Mouse (Mus musculus): ENCODE measurements around the gene Mnx1.

The Mnx1 gene

DNA sequence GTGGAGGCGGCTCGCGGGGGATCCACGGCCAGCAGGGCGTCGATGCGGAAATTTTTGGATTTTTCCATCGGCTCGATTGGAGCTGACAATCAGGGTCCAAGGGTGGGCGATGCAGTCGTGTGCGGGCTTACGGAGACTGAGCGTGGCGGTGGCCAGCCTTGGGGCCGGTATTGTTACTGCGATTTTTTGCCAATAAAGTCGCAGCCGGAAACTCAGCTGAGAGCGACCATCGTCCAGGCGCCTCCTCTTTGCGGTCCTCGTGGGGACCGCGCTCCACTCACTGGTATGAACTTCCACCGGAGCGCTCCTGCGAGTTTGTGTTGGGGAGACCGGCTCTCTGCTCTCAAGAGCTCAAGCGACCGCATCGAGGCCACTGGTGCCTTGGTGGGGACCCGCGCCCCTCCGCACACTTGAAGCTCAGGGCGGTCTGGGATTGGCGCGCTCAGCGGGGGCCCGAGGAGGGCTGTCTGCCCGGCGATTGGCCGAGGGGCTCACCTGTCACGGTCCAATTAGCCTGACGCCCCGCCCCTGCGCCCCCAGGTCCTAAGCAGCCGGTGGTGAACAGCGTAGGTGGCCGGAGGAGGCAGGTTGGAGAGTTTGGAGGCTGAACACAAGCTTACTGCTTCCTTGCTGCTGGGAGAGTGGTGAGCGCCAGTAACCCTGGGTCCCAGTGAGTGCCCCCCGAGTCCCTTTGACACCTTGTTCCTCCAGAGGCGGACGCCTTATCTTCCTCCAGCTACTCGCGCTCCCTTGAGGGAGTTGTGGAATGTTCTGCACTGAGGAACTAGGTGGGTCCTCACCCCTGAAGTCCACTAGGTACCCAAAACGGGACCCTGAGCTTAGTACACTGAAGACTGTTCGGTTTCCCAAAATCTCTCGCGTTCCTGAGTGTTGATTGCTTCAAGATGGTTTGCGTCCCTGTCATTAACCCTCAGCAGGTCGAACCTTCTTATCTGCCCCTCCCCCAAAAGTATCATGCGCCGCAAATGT is at the start of gene Mnx1:
Gene Mnx1 (minus strand): TSS at position 263 of the 990 bp plus-strand sequence.
- DNase-seq: no peak

DNA sequence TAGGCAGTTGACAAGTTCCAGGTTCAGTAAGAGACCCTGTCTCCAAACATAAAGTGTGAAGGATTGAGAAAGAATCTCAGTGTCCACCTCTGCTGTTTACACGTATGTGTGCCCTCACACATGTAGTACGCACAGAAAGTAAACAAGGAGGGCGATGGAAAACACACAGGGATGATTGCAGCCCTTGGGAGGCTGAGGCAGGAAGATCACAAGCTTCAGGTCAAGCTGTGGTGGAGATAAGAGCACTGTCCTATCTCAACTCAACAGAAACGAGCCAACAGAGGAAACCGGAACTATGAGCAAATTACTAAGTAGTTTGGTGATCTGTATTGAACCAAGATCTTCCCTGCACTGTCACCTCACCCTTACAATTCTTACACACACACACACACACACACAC is 38.2 kb upstream of the Mnx1 start:
- DNase-seq: no peak

DNA sequence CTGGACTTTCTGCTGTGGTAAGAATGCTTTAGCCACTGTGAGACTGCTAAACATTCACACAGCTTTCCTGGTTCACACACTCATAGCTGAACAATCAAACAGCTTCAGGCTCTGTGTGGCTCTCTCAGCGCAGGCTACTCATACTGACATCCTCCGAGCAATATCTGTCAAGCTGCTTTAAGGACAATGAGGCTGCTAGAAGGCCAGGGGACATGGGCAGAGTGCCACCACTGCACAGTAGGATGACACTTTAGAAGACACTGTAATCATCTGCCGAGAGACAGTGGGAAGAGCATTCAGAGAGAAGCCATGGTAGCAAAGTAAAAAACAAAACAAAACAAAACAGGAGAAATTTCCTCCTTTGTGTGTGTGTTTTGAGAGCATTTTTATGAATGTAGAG is 37.6 kb upstream of the Mnx1 start:
- no peak for DNase-seq

DNA sequence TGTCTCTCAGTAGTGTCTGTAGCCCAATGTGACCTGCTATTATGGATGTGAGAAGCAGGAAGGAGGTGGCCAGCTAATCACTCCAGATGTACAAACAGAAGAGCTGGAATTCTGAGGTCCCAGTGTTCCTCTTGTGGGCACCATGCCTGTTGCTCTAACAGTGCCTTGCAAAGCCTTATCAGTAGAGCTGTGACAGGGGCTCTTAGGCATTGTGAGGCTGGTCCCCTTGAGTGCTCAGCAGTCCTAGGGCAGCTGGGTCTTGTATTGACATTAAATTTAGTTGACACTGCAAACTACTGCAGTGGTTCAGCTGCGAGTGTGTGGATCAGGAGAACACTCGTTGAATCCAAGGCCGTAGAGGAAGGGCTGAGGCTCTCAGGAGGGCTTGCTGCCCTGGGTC is 28.7 kb upstream of the Mnx1 start:
- DNase-seq: no peak

DNA sequence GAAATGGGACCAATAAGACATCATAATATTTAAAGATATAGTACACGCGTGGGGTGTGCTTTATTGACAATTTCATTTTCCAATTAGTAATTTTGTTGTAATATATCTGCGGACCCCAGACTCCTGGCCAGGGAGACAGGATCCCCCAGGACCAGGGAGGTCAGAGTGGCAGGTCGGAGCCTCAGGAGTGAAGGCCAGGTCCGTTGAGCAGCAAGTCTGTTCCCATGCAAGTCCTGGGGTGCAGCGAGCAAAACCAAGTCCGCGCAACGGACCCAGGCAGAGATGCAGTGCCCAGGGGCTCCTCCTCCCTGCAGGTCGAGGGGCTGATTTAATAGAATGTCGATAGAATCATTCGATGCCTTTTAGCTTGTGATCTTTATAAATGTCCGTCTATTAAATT is 9.1 kb upstream of the Mnx1 start:
- DNase-seq: no peak

DNA sequence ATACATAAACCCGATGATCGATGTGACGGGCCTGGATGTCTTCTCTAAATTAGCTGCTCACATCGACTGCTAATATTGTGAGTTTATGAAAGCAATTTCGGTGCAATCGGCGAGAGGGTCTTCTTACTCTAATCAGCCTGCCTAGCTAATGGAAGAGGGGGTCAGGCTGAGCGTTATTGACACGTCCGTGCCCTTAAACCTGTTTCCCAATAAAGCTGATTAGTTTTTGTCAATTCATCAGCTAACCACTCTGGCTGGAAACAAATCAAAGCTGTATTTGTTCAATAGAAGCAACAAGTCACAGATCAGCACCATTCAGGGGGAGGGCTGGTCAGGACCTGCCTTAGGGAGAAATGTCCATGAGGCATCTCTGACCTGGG is 7.7 kb upstream of the Mnx1 start:
- DNase-seq: no peak

DNA sequence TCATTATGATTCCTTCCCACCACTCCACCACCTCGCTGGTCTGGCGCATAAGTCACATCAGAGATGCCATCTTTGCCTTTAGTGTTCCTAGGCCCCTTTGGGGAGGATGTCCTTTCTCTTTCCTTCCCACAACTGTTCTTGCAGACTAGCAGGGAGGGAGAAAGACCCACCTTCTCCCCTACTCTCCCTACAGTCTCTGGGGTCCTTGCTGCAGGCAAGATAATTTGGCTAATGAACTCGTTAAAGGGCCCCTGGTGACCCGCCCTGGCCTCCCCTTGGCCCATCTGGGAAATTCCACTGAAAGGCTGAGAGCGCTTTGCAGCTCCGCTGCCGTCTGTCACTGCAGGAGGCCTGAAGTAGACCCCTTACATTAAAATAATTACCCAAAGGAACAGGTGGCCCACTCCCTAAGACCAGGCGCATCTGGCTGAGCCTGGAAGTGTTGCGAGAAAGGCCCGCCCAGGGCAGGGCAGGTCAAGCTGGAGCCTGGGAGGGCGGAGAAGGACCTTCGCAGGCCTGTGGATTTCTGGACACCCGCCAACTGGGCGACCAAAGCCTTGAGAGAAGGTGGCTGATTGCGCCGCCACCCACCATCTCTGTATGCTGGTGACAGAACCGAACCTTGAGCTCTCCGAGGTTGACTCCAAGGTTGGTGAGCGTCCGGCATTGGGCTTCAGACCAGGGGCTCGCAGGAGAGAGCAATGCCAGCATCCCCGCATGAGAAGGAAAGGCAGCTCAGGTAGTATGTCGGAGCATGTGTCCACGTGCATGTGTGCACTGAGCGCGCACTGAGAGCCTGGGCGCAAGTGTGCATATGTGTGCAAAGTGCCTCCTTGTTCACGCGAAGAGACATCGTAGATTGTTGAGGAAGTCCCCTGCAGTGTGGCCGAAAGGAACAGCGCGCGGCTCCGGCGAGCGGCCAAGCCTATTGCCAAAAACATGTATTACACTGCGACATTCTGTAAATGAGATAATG is 7.0 kb upstream of the Mnx1 start:
- no peak for DNase-seq

DNA sequence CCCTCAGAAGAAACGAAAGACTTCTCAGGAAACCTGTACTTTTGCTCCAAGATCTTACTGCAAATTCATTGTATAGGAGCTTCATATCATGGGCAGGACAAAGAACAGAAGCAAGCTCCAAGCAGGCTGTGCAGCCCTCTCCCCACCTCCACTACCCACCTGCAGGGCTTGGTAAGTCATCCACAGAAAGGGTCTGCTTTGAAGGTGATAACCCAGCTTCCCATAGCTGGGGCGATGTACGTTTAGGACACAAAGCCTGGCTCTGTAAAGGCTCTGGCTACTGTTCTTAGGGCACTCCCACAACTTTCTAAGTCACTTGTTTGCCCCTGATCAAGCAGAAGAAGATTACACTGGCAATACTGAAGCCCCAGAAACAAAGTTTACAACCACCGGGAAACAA is 5.5 kb upstream of the Mnx1 start:
- DNase-seq: no peak

DNA sequence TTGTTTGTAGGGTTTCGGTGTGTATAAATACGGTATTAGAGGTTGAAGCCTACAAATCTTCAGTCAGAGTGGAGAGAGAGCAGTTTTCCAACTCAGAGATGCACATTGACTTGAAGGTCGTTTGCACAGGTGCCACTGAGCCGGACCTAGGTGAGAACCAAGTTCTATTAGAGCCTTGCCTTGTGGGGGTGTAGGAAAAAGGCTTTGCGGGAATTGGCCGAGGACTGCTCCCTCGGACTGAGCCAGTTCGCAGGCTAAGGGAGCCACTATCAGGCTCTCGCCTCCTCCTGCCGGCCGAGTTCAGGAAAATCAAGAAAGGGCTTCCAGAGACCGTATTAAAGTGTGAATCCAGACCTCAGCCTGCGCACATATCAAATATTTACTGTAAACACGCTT is 926 bp upstream of the Mnx1 start:
- peak; percentile 53 for DNase-seq

DNA sequence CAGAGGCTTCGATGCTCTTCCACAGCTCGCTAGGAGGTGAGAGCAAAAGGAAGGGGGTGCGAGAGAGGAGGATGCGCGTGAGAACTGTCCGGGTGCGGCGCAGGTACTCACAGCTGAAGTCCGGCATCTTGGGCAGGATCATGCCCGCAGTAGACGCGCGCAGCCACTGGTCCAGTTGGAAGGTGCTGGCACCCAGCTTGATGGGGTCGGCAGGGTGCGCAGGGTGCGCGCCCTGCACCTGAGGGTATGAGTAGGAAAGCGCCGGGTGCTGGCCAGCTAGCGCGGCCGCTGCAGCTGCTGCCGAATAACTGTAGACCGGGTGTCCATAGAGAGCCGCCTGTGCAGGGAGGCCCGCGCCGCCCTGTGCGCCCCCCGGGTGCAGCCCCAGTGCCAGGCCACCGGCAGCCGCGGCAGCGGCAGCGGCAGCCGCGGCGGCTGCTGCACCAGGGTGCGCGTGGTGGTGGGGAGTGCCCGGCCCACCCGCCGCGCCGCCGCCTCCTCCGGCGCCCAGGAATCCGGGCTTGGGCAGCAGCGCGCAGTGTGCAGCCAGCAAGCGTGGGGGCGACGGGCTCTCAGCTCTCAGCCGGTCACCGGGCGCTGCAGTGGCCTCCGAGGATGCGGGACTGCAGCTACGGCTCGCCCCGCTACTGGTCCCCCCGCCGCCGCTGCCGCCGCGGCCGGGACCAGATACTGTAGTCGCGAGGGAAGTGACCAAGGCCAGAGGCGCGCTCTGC is 629 bp downstream of the Mnx1 start:
- no peak for DNase-seq

DNA sequence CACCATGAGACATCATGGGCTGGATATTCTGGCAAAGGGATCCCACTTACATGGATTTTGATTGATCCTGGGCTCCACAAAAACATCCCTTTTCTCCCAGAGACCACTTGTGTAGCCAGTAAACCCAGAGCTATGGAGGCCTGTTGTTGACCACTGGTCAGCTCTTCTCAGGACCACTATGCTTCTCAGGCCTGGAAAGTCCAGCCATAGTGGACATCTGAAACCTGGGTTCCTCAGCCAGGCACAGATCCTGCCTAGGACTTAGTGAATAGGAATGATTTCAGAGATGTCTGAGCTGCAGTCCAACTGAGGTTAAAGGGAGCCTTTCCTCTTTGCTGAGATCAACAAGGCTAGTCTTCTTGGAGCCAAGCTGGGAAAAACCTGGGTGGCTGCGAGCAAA is 2.2 kb downstream of the Mnx1 start:
- no peak for DNase-seq

DNA sequence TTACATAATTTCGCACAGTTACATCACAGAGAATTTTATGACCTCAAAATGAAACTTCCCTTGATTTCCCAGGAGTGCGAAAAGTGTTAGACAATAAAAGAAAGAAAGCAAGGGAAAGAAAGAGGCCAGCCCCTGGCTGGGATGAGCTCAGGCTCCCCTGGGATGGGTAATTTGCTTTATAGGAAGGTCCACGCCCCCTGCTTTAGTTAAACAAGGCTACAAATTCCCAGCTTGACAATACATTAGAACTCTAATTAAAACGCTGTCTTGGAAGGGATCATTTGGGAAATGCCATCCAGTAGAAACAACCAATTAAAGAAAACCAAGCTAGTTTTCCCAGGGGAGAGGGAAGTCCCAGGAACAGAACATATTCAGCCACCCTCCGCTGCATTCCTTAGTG is 2.7 kb downstream of the Mnx1 start:
- DNase-seq: no peak

DNA sequence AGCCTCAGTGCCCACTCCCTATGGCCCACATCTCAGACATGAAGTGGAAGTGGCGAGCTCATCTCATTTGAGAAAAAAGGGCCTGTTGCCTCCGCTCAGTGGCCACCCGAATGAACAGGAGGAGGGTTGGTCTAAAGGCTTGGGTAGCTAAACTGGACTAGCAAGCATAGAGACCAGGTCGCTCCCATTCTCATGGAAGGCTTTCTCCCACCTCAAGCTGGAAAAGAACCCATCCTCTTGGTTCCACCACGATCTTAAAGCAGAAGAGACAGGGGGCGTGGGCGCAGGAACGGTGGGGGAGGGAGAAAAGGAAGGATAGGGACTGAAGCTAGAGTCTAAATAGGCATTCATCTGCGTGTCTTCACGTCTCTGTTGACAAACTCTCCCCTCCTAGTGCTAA is 3.2 kb downstream of the Mnx1 start:
- DNase-seq: no peak

DNA sequence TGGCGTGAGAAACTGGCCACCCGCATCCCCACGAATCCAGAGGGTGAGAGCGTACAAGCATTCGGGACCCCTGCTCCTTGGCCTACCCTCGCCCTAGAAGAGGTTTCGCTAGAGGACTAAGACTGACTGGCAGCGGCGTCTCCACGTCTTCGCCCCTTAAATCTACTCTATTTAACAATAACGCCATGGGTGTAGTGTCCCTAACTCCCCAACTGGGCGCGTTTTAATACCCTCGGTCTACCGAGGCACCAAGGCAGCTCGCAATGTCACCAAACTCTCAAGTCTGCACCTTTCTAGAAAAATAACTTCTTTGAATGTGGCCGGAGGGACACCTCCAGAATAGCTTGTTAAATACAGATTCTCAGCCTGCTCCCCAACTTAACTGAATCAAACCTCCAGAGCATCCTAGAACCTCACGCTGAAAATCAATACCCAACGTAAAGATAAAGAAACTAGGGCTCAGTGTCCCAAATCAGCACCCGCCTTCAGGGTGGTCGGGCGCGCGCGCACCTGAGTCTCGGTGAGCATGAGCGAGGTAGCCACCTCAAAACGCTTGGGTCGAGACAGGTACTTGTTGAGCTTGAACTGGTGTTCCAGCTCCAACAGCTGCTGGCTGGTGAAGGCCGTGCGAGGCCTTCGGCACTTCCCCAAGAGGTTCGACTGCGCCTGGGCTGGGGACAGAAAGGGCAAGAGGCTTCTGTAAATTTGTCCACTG is 3.9 kb downstream of the Mnx1 start:
- DNase-seq: no peak

DNA sequence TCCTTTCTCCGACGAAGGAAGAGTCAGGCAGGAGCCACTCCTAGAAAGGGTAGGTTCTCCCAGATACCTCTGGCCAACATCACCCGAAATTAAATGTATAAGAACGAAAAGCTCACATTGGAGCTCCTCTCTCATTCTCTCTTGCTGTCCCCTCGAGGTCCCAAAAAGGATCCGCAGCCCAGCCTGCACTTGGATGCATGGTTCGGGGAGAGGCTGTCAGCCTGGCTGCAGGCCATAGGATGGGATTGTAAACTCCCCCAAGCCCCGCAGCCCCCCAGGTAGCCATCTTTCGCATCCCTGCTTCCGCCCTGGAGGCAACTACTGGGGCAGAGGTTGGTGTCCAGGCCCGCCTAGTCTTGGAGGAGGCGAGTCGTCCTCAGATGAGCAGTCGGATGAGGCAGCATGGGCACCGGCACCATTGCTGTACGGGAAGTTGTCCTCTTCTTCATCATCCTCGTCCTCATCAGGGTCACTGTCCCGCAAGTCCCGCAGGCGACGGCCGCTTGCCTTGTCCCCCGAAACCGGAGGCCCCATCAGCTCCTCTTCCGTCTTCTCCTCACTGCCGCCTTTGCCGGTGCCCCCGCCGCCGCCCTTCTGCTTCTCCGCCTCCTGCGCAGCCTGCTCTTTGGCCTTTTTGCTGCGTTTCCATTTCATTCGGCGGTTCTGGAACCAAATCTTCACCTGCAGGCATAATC is 4.6 kb downstream of the Mnx1 start:
- no peak for DNase-seq

DNA sequence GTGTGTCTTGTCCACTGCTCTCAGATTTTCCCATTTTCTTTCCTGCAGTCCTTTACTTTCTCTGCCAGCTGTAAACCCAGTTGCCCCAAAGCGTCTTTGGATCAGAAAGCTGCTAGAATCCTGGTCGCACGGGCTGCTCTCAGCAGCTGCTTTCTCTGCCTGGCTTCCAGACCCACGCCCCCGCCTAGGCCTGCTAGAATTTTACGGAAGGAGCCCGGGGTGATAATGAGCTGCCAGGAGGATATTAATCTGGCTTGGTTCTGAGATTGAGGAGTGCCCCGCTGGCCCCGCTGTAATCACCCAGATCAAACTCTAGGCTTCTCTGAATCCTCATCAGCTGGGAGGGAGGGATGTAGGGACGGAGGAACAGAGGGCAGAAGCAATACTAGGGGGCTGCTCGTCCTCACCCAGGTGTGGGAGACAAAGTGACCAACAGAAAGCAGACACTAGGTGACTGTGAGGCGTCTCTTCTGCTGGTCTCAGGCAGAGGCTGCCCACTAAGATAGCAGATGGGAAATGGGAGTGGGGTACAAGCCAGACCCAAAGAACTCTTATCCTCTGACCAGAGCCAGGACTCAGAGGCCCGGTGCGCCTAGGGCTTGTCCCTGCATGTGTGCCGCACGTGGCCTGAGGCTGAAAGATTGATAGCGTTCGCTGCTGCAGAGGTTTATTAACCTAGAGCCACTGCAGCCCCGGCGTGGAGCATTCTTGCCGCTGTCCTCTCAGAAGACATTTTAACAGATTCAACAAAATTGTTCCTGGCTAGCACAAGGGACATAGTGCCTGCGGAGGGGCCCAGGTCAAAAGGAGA is 6.2 kb downstream of the Mnx1 start:
- DNase-seq: no peak

DNA sequence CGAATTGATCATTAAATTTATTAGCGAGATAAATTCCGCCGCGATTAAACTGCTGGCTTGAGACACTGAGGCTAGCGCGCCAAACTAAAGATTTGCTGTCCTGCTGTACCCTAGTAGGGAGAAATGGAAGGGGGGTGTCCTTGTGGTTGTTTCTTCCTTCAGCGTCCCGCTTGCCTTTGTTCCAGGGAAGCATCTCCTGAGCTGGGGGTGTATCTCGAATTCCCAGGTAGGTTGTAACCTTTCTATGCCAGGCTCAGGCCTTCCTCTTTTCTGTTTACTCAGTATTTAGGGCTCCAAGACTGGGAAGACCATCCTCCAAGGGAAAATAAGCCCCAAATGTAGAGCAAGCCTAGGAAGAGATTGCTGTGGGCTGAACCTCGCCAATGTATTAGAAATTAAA is 6.9 kb downstream of the Mnx1 start:
- DNase-seq: no peak

DNA sequence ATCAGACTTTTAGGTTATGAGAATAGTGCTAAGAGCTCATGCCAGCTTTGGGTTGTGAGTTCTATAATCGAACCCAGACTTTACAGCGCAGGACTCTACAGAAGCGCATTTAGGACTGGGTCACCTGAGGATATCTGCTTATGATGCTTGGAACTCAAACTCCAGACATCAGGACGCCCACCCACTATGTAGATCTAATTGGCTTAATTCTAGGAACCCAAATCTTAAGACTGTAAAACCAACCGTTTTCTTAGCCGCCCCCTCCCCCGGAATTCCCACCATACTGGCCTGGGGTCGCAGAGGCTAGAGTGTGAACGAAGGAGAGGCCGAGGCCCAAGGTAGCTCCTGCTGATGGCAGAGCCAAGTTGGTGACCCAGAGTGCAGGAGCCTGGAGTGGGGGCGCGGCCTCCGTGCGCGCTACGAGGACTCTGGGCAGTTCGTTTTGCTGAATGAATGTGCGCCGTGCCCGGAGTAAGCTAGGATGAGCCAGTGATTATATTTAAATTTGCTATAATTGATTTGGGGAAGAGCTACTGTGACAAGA is 7.3 kb downstream of the Mnx1 start:
- no peak for DNase-seq

DNA sequence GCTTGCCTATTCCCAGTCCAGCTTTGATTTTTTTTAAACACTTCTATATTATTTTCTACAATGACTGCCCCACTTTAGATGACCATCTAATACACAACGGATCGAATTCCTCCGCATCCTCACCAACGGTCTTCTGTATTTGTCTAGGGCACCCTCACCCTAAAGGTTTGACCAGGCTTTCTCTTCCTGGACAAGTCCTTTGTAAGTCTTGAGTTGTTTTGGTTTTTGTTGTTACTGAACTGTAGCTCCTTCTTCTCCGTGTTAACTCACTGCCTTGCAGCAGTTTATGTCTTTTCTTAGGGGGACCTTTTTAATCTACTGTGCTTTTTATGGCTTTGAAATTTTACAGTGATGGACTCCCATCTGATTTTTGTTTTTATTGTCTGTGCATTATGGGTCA is 8.0 kb downstream of the Mnx1 start:
- no peak for DNase-seq

DNA sequence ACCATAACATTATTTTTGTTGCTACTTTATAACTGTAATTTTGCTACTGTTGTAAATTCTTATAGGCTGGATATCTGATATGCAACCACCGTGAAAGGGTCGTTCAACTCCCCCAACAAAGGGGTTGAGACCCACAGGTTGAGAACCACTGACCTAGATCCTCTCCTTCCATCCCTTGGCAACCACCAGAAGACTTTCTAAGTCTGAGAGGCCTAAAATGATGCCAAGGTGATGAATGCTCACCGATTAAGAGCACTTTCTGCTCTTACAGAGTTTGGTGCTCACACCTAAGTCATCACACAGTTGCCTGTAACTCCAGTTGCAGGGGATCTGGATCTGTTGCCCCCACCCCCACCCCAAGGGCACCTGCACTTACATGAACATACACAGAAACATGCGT is 8.8 kb downstream of the Mnx1 start:
- DNase-seq: no peak

Measured in lung, postnatal 10 days (tissue).